Mouse (Mus musculus): ENCODE measurements around the gene Scn3b. TPM values are rescaled to one million over a fixed set of nuclear protein-coding genes. Genes with fewer than 3 reads are reported as not detected.
A peak's percentile ranks its signal among the peaks of the same experiment; 100 is the strongest.

The Scn3b gene
- polyA plus RNA-seq (2015; fragmentation: Nextera tagmentation; extraction: Ambion mirVana) = 3.5 and 5.0 TPM in 2 replicates

DNA sequence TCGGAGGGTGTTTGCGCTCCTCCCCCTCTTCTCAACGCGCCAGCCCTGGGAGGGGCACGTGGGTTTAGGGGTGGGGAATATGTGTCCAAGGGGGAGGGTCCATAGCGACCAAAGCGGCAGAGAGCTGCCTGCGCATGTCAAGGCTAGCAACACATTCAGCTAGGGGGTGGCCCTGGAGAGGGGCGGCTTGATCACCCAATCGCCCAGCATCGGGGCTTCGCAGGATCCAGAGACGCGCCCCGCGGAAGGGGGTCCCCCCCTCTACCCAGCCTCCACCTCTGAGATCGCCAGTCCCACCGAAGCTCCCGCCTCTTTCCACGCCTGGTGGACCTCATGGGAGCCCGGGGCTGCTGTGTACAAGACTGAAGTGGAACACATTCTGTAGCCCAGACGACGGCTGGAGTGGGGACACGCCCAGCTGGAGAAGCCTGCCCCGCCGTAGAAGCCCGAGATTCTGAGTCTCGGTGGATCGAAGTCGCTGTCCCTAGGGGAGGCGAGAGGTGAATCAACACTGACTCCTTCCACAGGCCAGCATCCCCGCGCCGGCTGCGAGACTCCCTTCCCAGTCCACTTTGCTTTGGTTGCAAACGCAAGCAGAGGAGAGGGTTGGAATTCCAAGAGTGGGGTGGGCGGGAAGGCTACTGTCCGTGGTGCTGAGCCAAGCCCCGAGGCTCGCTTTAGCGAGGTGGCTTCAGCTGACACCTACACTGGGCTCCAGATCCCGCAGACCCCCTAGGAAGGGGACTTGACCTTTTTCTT lies at the start of gene Scn3b:
Gene Scn3b, plus strand, starts transcription at position 115 of the 759 bp plus-strand sequence.
- peak within 1 kb of the TSS; percentile 35 for H3K4me3 ChIP-seq
- no peaks in the 10 kb centered on the region for H3K36me3 ChIP-seq
- peak within 1 kb of the TSS; percentile 64 for H3K4me2 ChIP-seq (replicated peaks)
- peak; percentile 79 for ATAC-seq (ENCODE audit: low FRiP score, low read depth)
- 1% methylated on average over 40 of the region's 42 CpGs for WGBS
- no peak within 1 kb of the TSS for H3K27ac ChIP-seq
- peaks cover 14% of the 10 kb centered on the region for H3K4me1 ChIP-seq
- H3K27me3 ChIP-seq = peaks cover 33% of the 10 kb centered on the region
- no peak within 1 kb of the TSS for H3K9ac ChIP-seq
- H3K9me3 ChIP-seq = no peaks in the 10 kb centered on the region

- WGBS = 74% methylated on average over 4 of the region's 4 CpGs
- Histone ChIP-seq H3K9ac (no peak overlapping the region), H3K36me3 (no peaks in the 10 kb centered on the region)
These were observed 44.7 kb upstream of the Scn3b start for GRCm38 (mm10) chr9:40224289-40224688.

GRCm38 (mm10) chr9:40227874-40228789 lies 40.9 kb upstream of the Scn3b start:
- no peak; the same call in 1 of the 2 replicates for ATAC-seq (ENCODE audit: low FRiP score, low read depth)
- Histone ChIP-seq H3K27ac (no peak overlapping the region), H3K9ac (no peak overlapping the region), H3K36me3 (no peaks in the 10 kb centered on the region), H3K4me1 (no peaks in the 10 kb centered on the region), H3K27me3 (no peaks in the 10 kb centered on the region), H3K9me3 (no peaks in the 10 kb centered on the region), H3K4me3 (no peak overlapping the region), H3K4me2 (replicated peaks) (no peak overlapping the region)
- 77% methylated on average over 10 of the region's 10 CpGs for WGBS

More at GRCm38 (mm10) chr9:40224289-40224688, 44.7 kb upstream of the Scn3b start:
- no peak for ATAC-seq (ENCODE audit: low FRiP score, low read depth)
- no peak overlapping the region for H3K4me2 ChIP-seq (replicated peaks)
- no peak overlapping the region for H3K27ac ChIP-seq
- no peak overlapping the region for H3K4me3 ChIP-seq
- no peaks in the 10 kb centered on the region for H3K9me3 ChIP-seq
- H3K4me1 ChIP-seq = no peaks in the 10 kb centered on the region
- no peaks in the 10 kb centered on the region for H3K27me3 ChIP-seq

- no peak overlapping the region for H3K4me3 ChIP-seq
- no peaks in the 10 kb centered on the region for H3K36me3 ChIP-seq
- H3K9me3 ChIP-seq = no peaks in the 10 kb centered on the region
- no peak overlapping the region for H3K27ac ChIP-seq
- H3K9ac ChIP-seq = no peak overlapping the region
- 66% methylated on average over 6 of the region's 6 CpGs for WGBS
- no peak for ATAC-seq (ENCODE audit: low FRiP score, low read depth)
- H3K27me3 ChIP-seq = no peaks in the 10 kb centered on the region
- no peaks in the 10 kb centered on the region for H3K4me1 ChIP-seq
- no peak overlapping the region for H3K4me2 ChIP-seq (replicated peaks)
These were observed 40.1 kb upstream of the Scn3b start for GRCm38 (mm10) chr9:40228804-40229331.

DNA sequence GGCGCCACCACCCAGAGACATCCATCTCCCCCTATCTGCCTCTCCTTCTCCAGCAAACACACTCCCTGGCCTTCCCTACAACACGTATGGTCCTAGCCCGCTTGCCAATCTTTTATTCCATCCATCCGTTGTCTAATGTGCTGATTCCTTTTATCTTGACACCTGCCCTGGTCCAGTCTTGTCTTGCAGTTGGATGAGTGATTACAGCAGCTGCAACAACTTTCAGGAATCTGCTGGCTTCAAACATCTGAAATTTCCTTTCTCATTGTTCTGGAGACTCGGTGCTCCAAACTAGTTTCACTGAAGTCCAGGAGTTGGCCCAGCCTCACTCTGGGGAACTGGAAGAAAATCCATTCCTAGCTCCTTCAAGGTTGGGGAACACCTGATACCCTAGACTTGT lies 39.5 kb upstream of the Scn3b start:
- Histone ChIP-seq H3K9ac (no peak overlapping the region), H3K4me1 (0 out of 2 replicates have a peak, but pooled peaks cover under 1% of the 10 kb centered on the region), H3K27ac (no peak overlapping the region), H3K36me3 (no peaks in the 10 kb centered on the region), H3K4me2 (replicated peaks) (no peak overlapping the region), H3K9me3 (no peaks in the 10 kb centered on the region), H3K27me3 (no peaks in the 10 kb centered on the region), H3K4me3 (no peak overlapping the region)
- WGBS = 76% methylated on average over 5 of the region's 5 CpGs
- ATAC-seq (ENCODE audit: low FRiP score, low read depth) = no peak

DNA sequence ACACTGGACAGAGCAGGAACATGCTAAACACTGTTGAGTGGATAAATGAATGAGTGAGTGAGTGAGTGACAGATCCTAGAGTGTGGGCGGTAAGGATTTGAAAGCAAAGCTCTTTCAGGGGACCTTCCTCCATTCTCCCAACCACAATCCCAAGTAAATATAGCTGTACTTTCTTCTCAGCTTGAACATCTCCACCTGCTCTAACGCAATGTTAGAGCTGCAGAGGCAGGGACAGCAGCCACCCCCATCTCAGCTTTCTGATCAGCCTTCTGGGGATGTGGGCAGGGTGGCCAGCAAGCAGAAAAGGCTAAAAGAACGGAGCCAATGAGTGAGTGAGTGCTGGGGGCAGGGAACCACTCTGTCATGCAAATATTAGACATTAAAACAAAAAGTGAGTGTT lies 38.0 kb upstream of the Scn3b start:
- H3K27me3 ChIP-seq = no peaks in the 10 kb centered on the region
- no peak overlapping the region for H3K27ac ChIP-seq
- WGBS = 82% methylated on average over 3 of the region's 3 CpGs
- no peak overlapping the region for H3K9ac ChIP-seq
- H3K4me1 ChIP-seq = peaks cover 7% of the 10 kb centered on the region; the same call in 1 of the 2 replicates
- H3K4me2 ChIP-seq (replicated peaks) = no peak overlapping the region
- H3K9me3 ChIP-seq = no peaks in the 10 kb centered on the region
- no peaks in the 10 kb centered on the region for H3K36me3 ChIP-seq
- ATAC-seq (ENCODE audit: low FRiP score, low read depth) = no peak
- no peak overlapping the region for H3K4me3 ChIP-seq

GRCm38 (mm10) chr9:40234233-40235072 lies 34.6 kb upstream of the Scn3b start:
- 48% methylated on average over 10 of the region's 10 CpGs for WGBS
- no peaks in the 10 kb centered on the region for H3K36me3 ChIP-seq
- ATAC-seq (ENCODE audit: low FRiP score, low read depth) = 0 out of 2 replicates have a peak, but pooled peaks have one; percentile 40
- no peaks in the 10 kb centered on the region for H3K9me3 ChIP-seq
- H3K9ac ChIP-seq = no peak overlapping the region
- H3K27me3 ChIP-seq = peaks cover 6% of the 10 kb centered on the region; the same call in 1 of the 2 replicates
- H3K4me3 ChIP-seq = no peak overlapping the region
- peaks cover 7% of the 10 kb centered on the region; the same call in 1 of the 2 replicates for H3K4me1 ChIP-seq
- no peak overlapping the region for H3K4me2 ChIP-seq (replicated peaks)
- no peak overlapping the region for H3K27ac ChIP-seq

- H3K9me3 ChIP-seq = no peaks in the 10 kb centered on the region; the same call in 1 of the 2 replicates
- H3K4me2 ChIP-seq (replicated peaks) = no peak overlapping the region
- WGBS = 78% methylated on average over 7 of the region's 7 CpGs
These were observed 33.8 kb upstream of the Scn3b start for GRCm38 (mm10) chr9:40235220-40235619.

GRCm38 (mm10) chr9:40239749-40240148 lies 29.3 kb upstream of the Scn3b start:
- Histone ChIP-seq H3K4me2 (replicated peaks) (no peak overlapping the region), H3K9ac (no peak overlapping the region), H3K27me3 (peaks cover 25% of the 10 kb centered on the region), H3K9me3 (no peaks in the 10 kb centered on the region; the same call in 1 of the 2 replicates), H3K27ac (no peak overlapping the region), H3K36me3 (no peaks in the 10 kb centered on the region), H3K4me3 (no peak overlapping the region), H3K4me1 (peaks cover 16% of the 10 kb centered on the region)
- no peak for ATAC-seq (ENCODE audit: low FRiP score, low read depth)
- WGBS = 26% methylated on average over 4 of the region's 4 CpGs

More at GRCm38 (mm10) chr9:40235220-40235619, 33.8 kb upstream of the Scn3b start:
- peaks cover 14% of the 10 kb centered on the region for H3K27me3 ChIP-seq
- no peak overlapping the region for H3K4me3 ChIP-seq
- peaks cover 7% of the 10 kb centered on the region; the same call in 1 of the 2 replicates for H3K4me1 ChIP-seq
- H3K36me3 ChIP-seq = no peaks in the 10 kb centered on the region
- H3K9ac ChIP-seq = no peak overlapping the region
- H3K27ac ChIP-seq = no peak overlapping the region
- ATAC-seq (ENCODE audit: low FRiP score, low read depth) = no peak

DNA sequence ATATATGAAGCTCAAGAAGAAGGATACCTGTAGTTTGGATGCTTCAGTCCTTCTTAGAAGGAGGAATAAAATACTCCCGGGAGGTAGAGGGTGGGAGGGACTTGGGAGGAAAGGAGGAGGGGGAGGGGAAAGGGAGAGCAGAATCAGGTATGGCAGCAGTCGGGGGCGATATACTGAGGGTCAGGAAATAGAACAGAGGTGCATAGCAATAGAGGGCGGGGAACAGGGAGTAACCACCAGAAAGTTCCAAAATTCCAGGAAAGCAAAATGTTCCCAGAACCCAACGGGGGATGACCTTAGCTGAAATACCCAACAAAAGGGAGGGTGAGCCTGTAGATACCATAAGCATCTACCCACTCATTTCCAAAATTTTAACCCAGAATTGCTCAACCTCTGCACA lies 28.7 kb upstream of the Scn3b start:
- no peak overlapping the region for H3K27ac ChIP-seq
- peaks cover 25% of the 10 kb centered on the region for H3K27me3 ChIP-seq
- no peak overlapping the region for H3K9ac ChIP-seq
- H3K36me3 ChIP-seq = no peaks in the 10 kb centered on the region
- H3K4me2 ChIP-seq (replicated peaks) = no peak overlapping the region
- peaks cover 13% of the 10 kb centered on the region for H3K4me1 ChIP-seq
- no peak overlapping the region for H3K4me3 ChIP-seq
- WGBS = 24% methylated on average over 5 of the region's 5 CpGs
- no peaks in the 10 kb centered on the region; the same call in 1 of the 2 replicates for H3K9me3 ChIP-seq
- no peak for ATAC-seq (ENCODE audit: low FRiP score, low read depth)

DNA sequence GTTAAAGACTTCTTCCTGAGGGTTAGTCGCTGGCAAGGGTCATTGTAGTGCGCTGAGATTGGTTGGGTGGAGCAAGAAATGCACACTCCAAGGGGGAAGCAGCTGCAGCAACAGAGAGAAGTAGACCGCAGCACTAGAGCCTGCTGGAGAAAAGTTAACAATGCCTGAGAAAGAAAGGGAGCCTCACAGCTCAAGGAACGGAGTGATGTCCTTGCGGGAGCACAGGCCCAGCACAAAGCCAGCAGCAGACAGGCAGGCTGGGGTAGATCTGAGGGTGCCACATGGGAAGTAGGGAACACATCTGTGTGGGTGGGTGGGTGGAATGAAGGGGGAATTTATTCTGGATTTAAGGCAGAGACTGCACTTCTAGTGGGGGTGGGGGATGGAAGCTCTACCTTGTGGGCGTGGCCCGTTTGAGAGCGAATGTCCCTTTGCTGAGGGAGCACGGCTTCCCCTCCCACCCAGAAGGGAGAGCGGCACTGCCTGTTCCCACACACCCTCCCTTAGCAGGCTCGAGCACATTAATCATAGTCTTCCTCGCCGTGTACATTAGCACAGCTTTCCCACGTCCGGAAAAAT lies 27.7 kb upstream of the Scn3b start:
- H3K9ac ChIP-seq = peak overlapping the region; percentile 53
- no peaks in the 10 kb centered on the region for H3K36me3 ChIP-seq
- peaks cover 17% of the 10 kb centered on the region for H3K4me1 ChIP-seq
- peak overlapping the region; percentile 47 for H3K4me3 ChIP-seq
- peak overlapping the region; percentile 77 for H3K4me2 ChIP-seq (replicated peaks)
- H3K27ac ChIP-seq = no peak overlapping the region
- 1% methylated on average over 15 of the region's 15 CpGs for WGBS
- peaks cover 25% of the 10 kb centered on the region for H3K27me3 ChIP-seq
- no peaks in the 10 kb centered on the region; the same call in 1 of the 2 replicates for H3K9me3 ChIP-seq
- ATAC-seq (ENCODE audit: low FRiP score, low read depth) = peak; percentile 67

Measured in limb, embryonic 13.5 days (tissue).